Mouse (Mus musculus) heart, embryonic 14.5 days (tissue): Measurements from ENCODE around the gene Cd22. TPM values are rescaled to one million over a fixed set of nuclear protein-coding genes. Genes with fewer than 3 reads are reported as not detected.

Experiments
- ATAC-seq: fragments of 200-750 bp; cut with Nextera tagmentation; 2 replicates; pipeline ENCODE4 v1.8.0; 2017; ENCODE audit warnings: low read depth, moderate TSS enrichment; ENCODE audit not compliant: insufficient number of reproducible peaks, insufficient read depth, low FRiP score
- H3K27ac ChIP-seq, 2 experiments: fragments of 200-500 bp in 1 of 2; fragments of 300-500 bp in 1 of 2; sonication (generic) in 1 of 2; replicated peaks in 1 of 2; 2 replicates each; pipeline ENCODE4 v1.5.1; 2012 to 2014; ENCODE audit warnings: low read depth in 2 of 2, low read length in 2 of 2, control low read depth in 1 of 2, mild to moderate bottlenecking in 1 of 2, mixed read lengths in 1 of 2; ENCODE audit not compliant: control insufficient read depth in 1 of 2, insufficient read depth in 1 of 2
- H3K27me3 ChIP-seq: fragments of 300-500 bp; sonication (generic); 2 replicates; pipeline ENCODE4 v1.6.1; 2014; ENCODE audit warnings: mild to moderate bottlenecking, low read length, control low read depth; ENCODE audit not compliant: control insufficient read depth, insufficient read depth
- H3K36me3 ChIP-seq: fragments of 300-500 bp; sonication (generic); 2 replicates; pipeline ENCODE4 v1.6.1; 2014; ENCODE audit warnings: mild to moderate bottlenecking, control low read depth, low read length, mixed read lengths; ENCODE audit not compliant: control insufficient read depth, insufficient read depth
- H3K4me1 ChIP-seq, 2 experiments: fragments of 200-500 bp in 1 of 2; fragments of 300-500 bp in 1 of 2; sonication (generic) in 1 of 2; 2 replicates each; pipeline ENCODE4 v1.6.1; 2012 to 2014; ENCODE audit warnings: low read length in 2 of 2, control low read depth in 1 of 2, mixed read lengths in 1 of 2; ENCODE audit not compliant: control insufficient read depth in 2 of 2, insufficient read depth in 2 of 2
- H3K4me2 ChIP-seq: fragments of 300-500 bp; sonication (generic); 2 replicates; pipeline ENCODE4 v1.6.1; 2014; ENCODE audit warnings: mild to moderate bottlenecking, low read length
- H3K4me3 ChIP-seq, 2 experiments: fragments of 200-500 bp in 1 of 2; fragments of 300-500 bp in 1 of 2; sonication (generic) in 1 of 2; 2 replicates each; pipeline ENCODE4 v1.5.1; 2012 to 2014; ENCODE audit warnings: low read length in 2 of 2, mild to moderate bottlenecking in 2 of 2, control low read depth in 1 of 2, low read depth in 1 of 2, moderate library complexity in 1 of 2; ENCODE audit not compliant: control insufficient read depth in 1 of 2, insufficient read depth in 1 of 2
- H3K9ac ChIP-seq: fragments of 300-500 bp; sonication (generic); 2 replicates; pipeline ENCODE4 v1.6.1; 2014; ENCODE audit warnings: mild to moderate bottlenecking, low read length
- H3K9me3 ChIP-seq: fragments of 300-500 bp; sonication (generic); 2 replicates; pipeline ENCODE4 v1.6.1; 2016; ENCODE audit warnings: low read length, control low read depth; ENCODE audit not compliant: control insufficient read depth
- WGBS: fragments of 180-500 bp; shearing (Covaris S2); extraction: QIAGEN DNeasy Blood & Tissue Kit; methylation state at CpG from one replicate; pipeline ENCODE4 v1.1.7; 2014; 5-methylcytosine and 5-hydroxymethylcytosine counted together
- polyA plus RNA-seq: library from polyadenylated mRNA; unstranded; fragments of >200 nt; fragmentation: Nextera tagmentation; extraction: Ambion mirVana; gene quantifications from 2 replicates; pipeline ENCODE4 v1.2.1, GENCODE M21; 2014

Gene Cd22
- polyA plus RNA-seq, 1 experiment from 2014 or later: not detected

DNA sequence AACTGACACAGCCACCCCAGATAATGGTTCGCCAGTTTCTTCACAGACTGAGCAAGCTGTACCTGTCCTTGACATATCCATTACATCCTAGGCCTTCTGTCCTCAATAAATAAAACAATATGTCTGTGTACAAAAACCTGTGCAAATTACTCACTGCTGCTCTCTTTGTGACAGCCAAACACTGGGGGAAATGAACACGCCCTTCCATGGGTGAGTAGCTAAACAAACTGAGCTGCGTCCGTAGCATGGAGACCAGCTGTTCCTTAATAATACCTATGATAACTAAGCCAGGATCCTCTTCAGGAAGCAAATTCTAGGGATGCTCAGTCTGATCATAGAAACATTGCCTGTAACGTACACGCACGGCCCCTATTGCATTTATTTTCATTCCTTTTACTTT is 8.6 kb upstream of the Cd22 start:
- no peaks in the 10 kb centered on the region for H3K36me3 ChIP-seq
- no peaks in the 10 kb centered on the region for H3K4me1 ChIP-seq
- no peaks in the 10 kb centered on the region for H3K9me3 ChIP-seq
- no peak overlapping the region for H3K4me3 ChIP-seq
- no peak for ATAC-seq
- no peak overlapping the region for H3K4me2 ChIP-seq
- no peaks in the 10 kb centered on the region for H3K27me3 ChIP-seq
- H3K27ac ChIP-seq: no peak overlapping the region
- no peak overlapping the region for H3K9ac ChIP-seq
- WGBS: 79% methylated on average over 7 of the region's 7 CpGs

DNA sequence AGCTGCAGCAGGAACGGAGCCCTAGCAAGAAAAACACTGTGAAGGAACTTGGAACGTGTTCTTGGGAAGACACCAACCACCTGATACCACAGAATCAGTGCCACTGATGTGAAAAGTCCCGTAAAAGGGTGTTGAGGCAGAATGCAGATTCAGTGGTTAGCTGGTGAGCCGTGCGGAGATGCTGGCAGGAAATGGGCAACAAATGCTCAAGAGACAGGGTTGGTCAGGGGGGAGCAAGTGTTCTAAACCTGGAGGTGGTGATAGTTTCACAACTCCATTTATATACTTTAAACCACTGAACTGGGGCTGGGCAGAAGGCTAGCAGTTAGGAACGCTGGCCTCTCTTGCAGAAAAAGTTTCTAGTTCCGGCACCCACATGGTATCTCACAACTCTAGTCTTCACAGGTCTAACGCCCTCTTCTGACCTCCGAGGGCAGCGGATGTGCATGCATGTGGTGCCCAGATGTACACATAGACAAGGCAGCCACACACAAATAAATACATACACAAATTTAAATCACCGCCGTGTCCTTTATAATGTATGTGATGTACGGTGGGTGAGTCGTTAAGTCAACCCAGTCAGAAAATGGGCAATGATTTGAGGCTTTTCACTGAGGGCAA is 7.5 kb upstream of the Cd22 start:
- no peaks in the 10 kb centered on the region for H3K9me3 ChIP-seq
- no peak overlapping the region for H3K4me3 ChIP-seq
- H3K27me3 ChIP-seq: no peaks in the 10 kb centered on the region
- no peak overlapping the region for H3K4me2 ChIP-seq
- no peak overlapping the region for H3K9ac ChIP-seq
- no peaks in the 10 kb centered on the region for H3K36me3 ChIP-seq
- 75% methylated on average over 14 of the region's 14 CpGs for WGBS
- no peak overlapping the region for H3K27ac ChIP-seq
- H3K4me1 ChIP-seq: no peaks in the 10 kb centered on the region
- ATAC-seq: no peak

DNA sequence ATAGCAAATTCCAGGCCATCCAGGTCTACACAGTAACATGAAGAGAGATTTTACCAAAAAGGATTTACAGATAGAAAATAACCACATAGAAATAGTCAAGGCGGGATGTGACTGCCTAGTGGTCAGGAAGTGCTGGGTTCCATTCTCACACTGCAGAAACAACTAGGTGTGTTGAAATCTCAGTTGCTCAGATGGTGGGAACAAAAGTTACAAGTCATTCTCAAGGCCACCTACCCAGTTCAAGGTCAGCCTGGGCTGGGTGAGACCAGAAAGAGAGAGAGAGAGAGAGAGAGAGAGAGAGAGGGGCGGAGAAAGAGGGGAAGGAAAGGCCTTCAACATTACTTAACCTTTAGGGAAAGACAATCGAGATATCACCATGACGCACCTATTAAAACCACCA is 6.7 kb upstream of the Cd22 start:
- no peak overlapping the region for H3K4me2 ChIP-seq
- H3K4me1 ChIP-seq: no peaks in the 10 kb centered on the region
- no peak overlapping the region for H3K4me3 ChIP-seq
- no peak overlapping the region for H3K27ac ChIP-seq
- H3K9ac ChIP-seq: no peak overlapping the region
- H3K27me3 ChIP-seq: no peaks in the 10 kb centered on the region
- H3K36me3 ChIP-seq: no peaks in the 10 kb centered on the region
- H3K9me3 ChIP-seq: no peaks in the 10 kb centered on the region
- 78% methylated on average over 4 of the region's 4 CpGs for WGBS
- ATAC-seq: no peak

DNA sequence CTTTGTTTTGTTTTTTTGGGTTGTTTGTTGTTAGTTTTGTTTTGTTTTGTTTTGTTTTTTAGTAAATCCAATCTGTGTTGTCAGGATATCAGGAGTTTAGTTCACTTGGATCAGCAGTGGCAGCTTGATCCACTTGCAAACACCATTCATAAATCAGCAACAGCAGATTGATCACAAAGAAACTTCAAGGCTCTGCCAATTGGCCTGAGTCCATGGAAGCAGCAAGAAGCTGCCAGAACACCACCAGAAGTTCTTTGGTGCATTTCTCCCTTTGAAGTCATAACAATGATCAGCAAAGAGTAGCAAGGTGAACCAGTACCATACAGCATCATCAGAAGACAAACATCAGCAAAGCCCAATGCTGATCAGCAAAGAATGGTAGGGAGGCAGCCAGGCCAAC is 3.9 kb upstream of the Cd22 start:
- Histone ChIP-seq H3K9ac (no peak overlapping the region), H3K4me2 (no peak overlapping the region), H3K9me3 (no peaks in the 10 kb centered on the region), H3K27me3 (no peaks in the 10 kb centered on the region), H3K4me3 (no peak overlapping the region), H3K27ac (no peak overlapping the region), H3K4me1 (no peaks in the 10 kb centered on the region), H3K36me3 (no peaks in the 10 kb centered on the region)
- ATAC-seq: no peak

DNA sequence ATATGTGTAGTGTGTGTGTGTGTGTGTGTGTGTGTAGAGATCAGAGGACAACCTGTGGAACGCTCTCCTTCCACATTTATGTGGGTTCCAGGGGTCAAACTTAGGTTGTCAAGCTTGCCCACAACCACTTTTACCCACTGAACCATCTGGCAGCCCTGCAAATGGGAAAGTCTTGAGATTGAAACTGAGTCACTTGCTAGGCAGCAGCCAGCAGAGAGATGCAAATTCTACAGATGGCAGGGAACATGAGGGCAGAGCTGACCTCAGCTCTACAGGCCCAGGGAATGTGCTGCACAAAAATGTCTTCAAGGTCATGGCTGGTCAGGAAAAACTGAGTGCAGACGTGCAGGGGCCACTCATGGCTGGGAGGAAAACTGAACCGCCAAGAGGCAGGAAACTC is 1.2 kb upstream of the Cd22 start:
- Histone ChIP-seq H3K4me1 (no peaks in the 10 kb centered on the region), H3K9ac (no peak overlapping the region), H3K9me3 (no peaks in the 10 kb centered on the region), H3K4me2 (no peak overlapping the region), H3K27ac (no peak overlapping the region), H3K4me3 (no peak overlapping the region), H3K36me3 (no peaks in the 10 kb centered on the region), H3K27me3 (no peaks in the 10 kb centered on the region)
- 70% methylated on average over 3 of the region's 3 CpGs for WGBS
- ATAC-seq: no peak

DNA sequence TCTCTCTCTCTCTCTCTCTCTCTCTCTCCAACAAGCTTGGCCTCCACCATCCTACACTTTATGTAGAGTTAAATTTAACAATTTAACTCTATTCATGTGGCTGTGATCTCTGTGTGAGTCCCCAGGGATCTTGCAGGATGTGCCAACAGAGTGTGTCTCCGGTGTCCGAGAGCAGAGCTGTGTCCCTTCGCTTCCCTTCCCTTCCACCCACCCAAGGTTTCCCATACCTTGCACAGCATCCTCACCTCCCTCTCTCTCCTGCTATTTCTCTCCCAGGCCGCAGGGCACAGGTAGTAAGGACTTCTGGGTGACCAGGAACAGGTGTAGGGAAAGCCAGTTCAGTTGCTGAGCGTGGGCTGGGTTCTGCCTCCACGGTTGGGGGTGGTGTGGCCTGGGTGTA is 1.2 kb downstream of the Cd22 start:
- WGBS: 77% methylated on average over 6 of the region's 6 CpGs

DNA sequence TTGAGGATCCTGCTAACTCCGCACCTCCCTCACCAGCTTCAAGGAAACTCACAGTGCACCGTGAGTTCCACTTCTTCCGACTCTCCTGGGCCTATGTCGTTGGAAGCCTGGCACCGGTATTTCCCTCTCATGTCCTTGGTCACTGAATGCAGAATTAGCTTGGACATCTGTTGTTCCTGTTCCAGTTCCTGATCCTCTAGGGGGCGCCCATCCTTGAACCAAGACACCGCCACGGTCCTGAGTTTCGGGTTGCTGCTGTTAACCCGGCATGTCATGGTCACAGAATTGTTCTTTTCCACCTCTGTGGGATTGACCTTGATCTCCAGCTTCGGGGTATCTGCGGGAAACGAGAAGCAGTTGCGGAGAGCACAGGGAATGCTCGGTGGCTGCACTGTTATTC is 7.1 kb downstream of the Cd22 start:
- H3K4me3 ChIP-seq: no peak overlapping the region
- no peak overlapping the region for H3K9ac ChIP-seq
- ATAC-seq: no peak
- H3K27ac ChIP-seq: no peak overlapping the region
- no peaks in the 10 kb centered on the region for H3K9me3 ChIP-seq
- peaks cover 18% of the 10 kb centered on the region for H3K27me3 ChIP-seq
- no peaks in the 10 kb centered on the region for H3K4me1 ChIP-seq
- H3K36me3 ChIP-seq: no peaks in the 10 kb centered on the region
- 26% methylated on average over 15 of the region's 15 CpGs for WGBS
- H3K4me2 ChIP-seq: peak overlapping the region; percentile 29

More for the DNA sequence above, 1.2 kb downstream of the Cd22 start:
- Histone ChIP-seq H3K9me3 (no peaks in the 10 kb centered on the region), H3K4me3 (no peak overlapping the region), H3K4me2 (no peak overlapping the region), H3K4me1 (no peaks in the 10 kb centered on the region), H3K27ac (no peak overlapping the region), H3K36me3 (no peaks in the 10 kb centered on the region), H3K9ac (no peak overlapping the region), H3K27me3 (peaks cover under 1% of the 10 kb centered on the region; the same call in 1 of the 2 replicates)
- ATAC-seq: no peak

DNA sequence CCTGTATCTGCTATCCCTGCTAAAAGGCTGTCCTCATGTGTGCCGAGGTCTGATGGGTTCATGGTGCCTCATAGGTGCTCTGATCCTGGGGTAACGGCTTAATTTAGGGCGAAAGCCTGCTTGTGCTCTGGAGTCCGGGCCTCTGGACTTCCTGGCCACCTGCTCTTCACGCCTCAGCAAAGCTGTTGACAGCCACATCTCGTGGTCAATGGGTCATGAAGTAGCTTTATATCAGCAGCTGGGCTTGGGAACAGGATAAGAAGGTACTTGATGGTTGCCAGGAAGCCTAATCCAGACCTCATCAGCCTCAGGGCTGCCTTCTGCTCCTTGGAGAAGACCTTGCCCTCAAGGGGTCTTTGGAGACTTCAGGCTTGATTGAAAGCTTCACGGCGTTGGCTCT is 16.8 kb downstream of the Cd22 start:
- WGBS: 35% methylated on average over 8 of the region's 8 CpGs
- no peak for ATAC-seq
- no peak overlapping the region for H3K27ac ChIP-seq
- H3K27me3 ChIP-seq: peaks cover 20% of the 10 kb centered on the region
- H3K4me2 ChIP-seq: no peak overlapping the region
- H3K9ac ChIP-seq: no peak overlapping the region
- H3K4me1 ChIP-seq: 0 out of 4 replicates have a peak, but pooled peaks cover 3 to 6% of the 10 kb centered on the region in 2 experiments
- H3K36me3 ChIP-seq: no peaks in the 10 kb centered on the region
- no peaks in the 10 kb centered on the region for H3K9me3 ChIP-seq
- no peak overlapping the region for H3K4me3 ChIP-seq
